Mouse (Mus musculus): Measurements from ENCODE around the gene Naa35.
A peak's percentile ranks its signal among the peaks of the same experiment; 100 is the strongest.

Naa35 gene

GRCm38 (mm10) chr13:59562471-59562870, 22.6 kb upstream of the Naa35 start:
- H3K4me3 ChIP-seq (replicated peaks; ENCODE audit: low read length), result no peak overlapping the region
- peaks cover 15% of the 10 kb centered on the region; the same call in 1 of the 2 replicates for H3K27me3 ChIP-seq (ENCODE audit: insufficient read depth, low read length)
- TF ChIP-seq CTCF (conservative IDR thresholded peaks at IDR 0.05; ENCODE audit: low read length) (no peak), NANOG (IDR thresholded peaks at IDR 0.05; ENCODE audit: borderline replicate concordance, low read length) (no peak), POU5F1 (IDR thresholded peaks at IDR 0.05; ENCODE audit: borderline replicate concordance, low read length) (no peak)
- no peaks in the 10 kb centered on the region for H3K9me3 ChIP-seq (ENCODE audit: low read length)
- H3K4me1 ChIP-seq (replicated peaks; ENCODE audit: low read depth, low read length), result peaks cover 33% of the 10 kb centered on the region
- no peaks in the 10 kb centered on the region for H3K36me3 ChIP-seq (ENCODE audit: insufficient read depth, low read length)

DNA sequence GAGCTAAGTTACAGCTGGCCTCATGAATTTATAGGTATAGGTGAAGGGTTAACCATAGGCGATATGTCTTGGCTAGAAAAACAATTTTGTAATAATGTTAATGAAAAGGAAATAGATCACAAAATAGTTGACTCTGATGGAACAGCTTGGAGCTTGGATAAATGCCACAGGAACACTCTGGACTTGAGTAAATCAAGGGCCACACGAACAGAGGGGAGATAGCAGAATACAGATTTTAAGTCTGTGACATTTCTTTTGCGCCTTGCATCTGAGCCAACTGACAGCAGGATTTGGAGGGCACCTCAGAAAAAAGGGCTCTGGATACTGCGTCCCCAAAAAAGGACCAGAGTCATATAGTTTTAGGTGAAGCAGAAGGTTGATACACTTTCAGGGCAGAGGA, 20.6 kb upstream of the Naa35 start:
- TF ChIP-seq CTCF (conservative IDR thresholded peaks at IDR 0.05; ENCODE audit: low read length), result no peak
- TF ChIP-seq NANOG (IDR thresholded peaks at IDR 0.05; ENCODE audit: borderline replicate concordance, low read length), result no peak
- no peak for TF ChIP-seq POU5F1 (IDR thresholded peaks at IDR 0.05; ENCODE audit: borderline replicate concordance, low read length)
- Histone ChIP-seq H3K9me3 (ENCODE audit: low read length) (no peaks in the 10 kb centered on the region), H3K36me3 (ENCODE audit: insufficient read depth, low read length) (no peaks in the 10 kb centered on the region), H3K4me1 (replicated peaks; ENCODE audit: low read depth, low read length) (peaks cover 27% of the 10 kb centered on the region), H3K27me3 (ENCODE audit: insufficient read depth, low read length) (peaks cover 10% of the 10 kb centered on the region; the same call in 1 of the 2 replicates), H3K4me3 (replicated peaks; ENCODE audit: low read length) (no peak overlapping the region)

- Histone ChIP-seq H3K36me3 (ENCODE audit: insufficient read depth, low read length) (no peaks in the 10 kb centered on the region), H3K9me3 (ENCODE audit: low read length) (no peaks in the 10 kb centered on the region), H3K4me3 (replicated peaks; ENCODE audit: low read length) (no peak overlapping the region), H3K4me1 (replicated peaks; ENCODE audit: low read depth, low read length) (peaks cover 27% of the 10 kb centered on the region), H3K27me3 (ENCODE audit: insufficient read depth, low read length) (peaks cover 10% of the 10 kb centered on the region; the same call in 1 of the 2 replicates)
- TF ChIP-seq NANOG (IDR thresholded peaks at IDR 0.05; ENCODE audit: borderline replicate concordance, low read length), result no peak
These were observed 20.1 kb upstream of the Naa35 start for GRCm38 (mm10) chr13:59564923-59565322.

DNA sequence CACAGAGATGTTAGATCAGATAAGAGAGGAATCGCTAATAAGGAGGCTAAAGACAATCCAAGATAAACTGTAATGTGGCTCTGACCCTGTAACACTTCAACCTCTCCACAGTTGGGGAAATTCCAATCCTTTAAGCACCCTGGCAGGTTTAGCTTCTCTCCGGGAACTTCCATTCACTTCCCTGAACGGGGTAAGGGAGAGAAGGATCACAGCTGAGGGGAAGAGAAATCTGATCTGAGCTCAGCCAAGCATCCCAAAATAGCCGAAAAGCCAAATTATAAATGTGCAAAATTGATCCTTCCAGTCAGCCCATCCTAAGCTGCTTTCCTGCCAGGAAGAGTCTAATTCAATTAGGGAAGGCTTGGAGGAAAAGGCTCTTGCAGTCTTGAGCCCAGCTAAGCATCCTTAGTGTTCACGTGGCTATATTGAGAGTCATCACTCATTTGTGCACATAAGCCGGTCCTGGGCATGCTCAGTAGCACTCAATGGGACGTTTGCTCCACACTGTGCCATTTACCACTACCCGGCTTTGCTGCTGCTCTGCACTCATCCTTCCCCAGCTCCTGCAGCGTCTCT, 19.0 kb upstream of the Naa35 start:
- peaks cover 27% of the 10 kb centered on the region for H3K4me1 ChIP-seq (replicated peaks; ENCODE audit: low read depth, low read length)
- H3K36me3 ChIP-seq (ENCODE audit: insufficient read depth, low read length), result no peaks in the 10 kb centered on the region
- TF ChIP-seq POU5F1 (IDR thresholded peaks at IDR 0.05; ENCODE audit: borderline replicate concordance, low read length) (no peak), NANOG (IDR thresholded peaks at IDR 0.05; ENCODE audit: borderline replicate concordance, low read length) (no peak), CTCF (conservative IDR thresholded peaks at IDR 0.05; ENCODE audit: low read length) (no peak)
- H3K27me3 ChIP-seq (ENCODE audit: insufficient read depth, low read length), result peaks cover 10% of the 10 kb centered on the region; the same call in 1 of the 2 replicates
- no peaks in the 10 kb centered on the region for H3K9me3 ChIP-seq (ENCODE audit: low read length)
- H3K4me3 ChIP-seq (replicated peaks; ENCODE audit: low read length), result no peak overlapping the region

DNA sequence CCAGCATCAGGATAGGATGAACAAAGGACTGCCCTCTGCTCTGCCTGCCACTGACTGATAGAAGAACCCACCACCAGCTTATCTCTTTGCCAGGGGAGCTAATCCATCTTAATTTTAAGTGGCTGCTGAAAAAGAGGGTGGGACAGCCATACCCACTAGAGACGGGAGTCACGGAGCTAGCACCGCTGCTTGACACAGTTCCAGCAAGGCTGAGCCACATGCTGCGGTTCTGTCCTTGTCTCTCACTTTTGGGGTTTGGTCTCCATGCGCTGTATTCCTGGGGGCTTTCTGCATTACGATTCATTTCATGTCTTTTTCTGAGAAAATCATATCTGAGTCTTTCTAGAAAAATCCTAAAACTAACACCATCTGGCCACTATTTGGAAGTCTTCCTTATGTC, 14.0 kb upstream of the Naa35 start:
- peaks cover 7% of the 10 kb centered on the region for H3K4me1 ChIP-seq (replicated peaks; ENCODE audit: low read depth, low read length)
- H3K9me3 ChIP-seq (ENCODE audit: low read length), result no peaks in the 10 kb centered on the region
- H3K4me3 ChIP-seq (replicated peaks; ENCODE audit: low read length), result no peak overlapping the region
- TF ChIP-seq NANOG (IDR thresholded peaks at IDR 0.05; ENCODE audit: borderline replicate concordance, low read length), result no peak
- no peak for TF ChIP-seq POU5F1 (IDR thresholded peaks at IDR 0.05; ENCODE audit: borderline replicate concordance, low read length)
- no peak for TF ChIP-seq CTCF (conservative IDR thresholded peaks at IDR 0.05; ENCODE audit: low read length)
- no peaks in the 10 kb centered on the region for H3K36me3 ChIP-seq (ENCODE audit: insufficient read depth, low read length)
- H3K27me3 ChIP-seq (ENCODE audit: insufficient read depth, low read length), result peaks cover 6% of the 10 kb centered on the region; the same call in 1 of the 2 replicates

GRCm38 (mm10) chr13:59572549-59572948, 12.5 kb upstream of the Naa35 start:
- peaks cover 7% of the 10 kb centered on the region for H3K4me1 ChIP-seq (replicated peaks; ENCODE audit: low read depth, low read length)
- H3K9me3 ChIP-seq (ENCODE audit: low read length), result no peaks in the 10 kb centered on the region
- no peaks in the 10 kb centered on the region for H3K36me3 ChIP-seq (ENCODE audit: insufficient read depth, low read length)
- H3K4me3 ChIP-seq (replicated peaks; ENCODE audit: low read length), result no peak overlapping the region
- TF ChIP-seq CTCF (conservative IDR thresholded peaks at IDR 0.05; ENCODE audit: low read length), result no peak
- TF ChIP-seq POU5F1 (IDR thresholded peaks at IDR 0.05; ENCODE audit: borderline replicate concordance, low read length), result no peak
- TF ChIP-seq NANOG (IDR thresholded peaks at IDR 0.05; ENCODE audit: borderline replicate concordance, low read length), result no peak
- H3K27me3 ChIP-seq (ENCODE audit: insufficient read depth, low read length), result no peaks in the 10 kb centered on the region; the same call in 1 of the 2 replicates

DNA sequence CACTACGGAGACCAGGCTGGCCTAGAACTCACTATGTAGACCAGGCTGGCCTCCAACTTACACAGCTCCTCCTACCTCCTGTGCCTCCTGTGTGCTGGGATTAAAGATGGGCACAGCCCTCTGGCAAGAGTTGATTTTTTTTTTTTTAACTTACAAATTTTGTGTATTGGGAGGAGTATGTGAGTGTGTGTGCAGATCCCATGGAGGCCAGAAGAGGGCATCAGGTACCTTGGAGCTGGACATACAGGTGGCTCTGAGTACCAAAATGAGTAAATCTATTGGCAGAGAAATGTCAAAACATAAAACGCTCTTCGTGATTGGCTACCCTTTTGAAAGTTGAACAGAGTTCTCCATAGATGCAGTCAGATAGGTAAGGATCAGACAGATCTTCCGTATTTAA, 4.1 kb upstream of the Naa35 start:
- TF ChIP-seq NANOG (IDR thresholded peaks at IDR 0.05; ENCODE audit: borderline replicate concordance, low read length) (no peak), CTCF (conservative IDR thresholded peaks at IDR 0.05; ENCODE audit: low read length) (peak; percentile 53)
- no peaks in the 10 kb centered on the region for H3K9me3 ChIP-seq (ENCODE audit: low read length)
- no peak overlapping the region for H3K4me3 ChIP-seq (replicated peaks; ENCODE audit: low read length)
- peaks cover 23% of the 10 kb centered on the region for H3K4me1 ChIP-seq (replicated peaks; ENCODE audit: low read depth, low read length)
- no peaks in the 10 kb centered on the region for H3K36me3 ChIP-seq (ENCODE audit: insufficient read depth, low read length)
- no peaks in the 10 kb centered on the region for H3K27me3 ChIP-seq (ENCODE audit: insufficient read depth, low read length)

GRCm38 (mm10) chr13:59584481-59584880, 578 bp upstream of the Naa35 start:
- Histone ChIP-seq H3K36me3 (ENCODE audit: insufficient read depth, low read length) (peaks cover 29% of the 10 kb centered on the region), H3K4me1 (replicated peaks; ENCODE audit: low read depth, low read length) (peaks cover 58% of the 10 kb centered on the region), H3K4me3 (replicated peaks; ENCODE audit: low read length) (peak overlapping the region; percentile 80), H3K9me3 (ENCODE audit: low read length) (no peaks in the 10 kb centered on the region), H3K27me3 (ENCODE audit: insufficient read depth, low read length) (no peaks in the 10 kb centered on the region)
- TF ChIP-seq CTCF (conservative IDR thresholded peaks at IDR 0.05; ENCODE audit: low read length), result no peak

DNA sequence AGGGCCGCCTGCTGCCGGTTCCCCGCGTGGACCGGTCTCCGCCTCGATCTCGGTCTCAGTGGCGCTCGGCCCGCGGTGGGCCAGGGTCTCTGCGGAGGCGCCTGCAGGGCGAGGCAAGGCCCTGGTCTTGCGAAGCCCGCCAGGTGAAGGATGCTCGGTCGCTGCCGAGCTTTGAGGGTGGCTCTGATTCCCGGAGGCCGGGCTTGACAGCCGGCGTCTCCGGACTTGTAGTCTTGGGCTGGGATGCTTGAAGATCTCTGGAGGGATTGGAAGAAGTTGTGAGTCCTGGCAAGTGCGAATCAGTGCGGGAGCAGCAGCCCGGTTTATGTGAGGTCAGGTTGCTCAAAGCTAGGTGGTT, 568 bp downstream of the Naa35 start:
- Histone ChIP-seq H3K4me1 (replicated peaks; ENCODE audit: low read depth, low read length) (peaks cover 69% of the 10 kb centered on the region), H3K4me3 (replicated peaks; ENCODE audit: low read length) (peak overlapping the region; percentile 95), H3K27me3 (ENCODE audit: insufficient read depth, low read length) (no peaks in the 10 kb centered on the region), H3K36me3 (ENCODE audit: insufficient read depth, low read length) (peaks cover 40% of the 10 kb centered on the region), H3K9me3 (ENCODE audit: low read length) (no peaks in the 10 kb centered on the region)
- no peak for TF ChIP-seq POU5F1 (IDR thresholded peaks at IDR 0.05; ENCODE audit: borderline replicate concordance, low read length)
- TF ChIP-seq NANOG (IDR thresholded peaks at IDR 0.05; ENCODE audit: borderline replicate concordance, low read length), result no peak
- TF ChIP-seq CTCF (conservative IDR thresholded peaks at IDR 0.05; ENCODE audit: low read length), result no peak
